Mouse (Mus musculus) CD4-positive, CD25-positive, alpha-beta regulatory T cell, adult 4 months (primary cell): ENCODE measurements around the gene 4922502D21Rik. TPM values are rescaled to one million over a fixed set of nuclear protein-coding genes. Genes with fewer than 3 reads are reported as not detected.

Source experiments
- ATAC-seq: one replicate; pipeline ENCODE4 v1.8.0; 2017
- polyA plus RNA-seq, 2 experiments: library from polyadenylated mRNA; unstranded; fragments of 100-300 nt; shearing (Covaris generic); gene quantifications; one replicate each; pipeline ENCODE4 v1.2.1; 2017

4922502D21Rik gene
- polyA plus RNA-seq, 2 experiments from 2014 or later, result not detected

DNA sequence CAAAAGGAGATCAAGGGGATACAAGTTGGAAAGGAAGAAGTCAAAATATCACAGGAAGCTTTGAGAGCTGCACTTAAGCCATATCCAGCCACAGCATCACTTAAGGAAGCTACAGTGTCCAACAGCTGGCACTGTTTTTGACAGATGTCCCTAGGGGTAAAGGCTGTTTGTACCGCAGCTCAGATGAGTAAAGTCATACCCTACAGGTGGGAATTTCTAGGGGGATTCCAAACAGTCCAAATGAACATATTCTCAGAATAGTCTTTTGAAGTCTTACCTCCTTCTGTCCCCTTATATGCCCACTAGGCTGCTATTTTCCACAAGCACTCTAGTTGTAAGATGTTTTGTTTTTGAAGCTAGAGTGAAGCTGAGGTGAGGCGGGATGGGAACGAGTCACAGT is 19.1 kb downstream of the 4922502D21Rik start:
- peak; percentile 17 for ATAC-seq

DNA sequence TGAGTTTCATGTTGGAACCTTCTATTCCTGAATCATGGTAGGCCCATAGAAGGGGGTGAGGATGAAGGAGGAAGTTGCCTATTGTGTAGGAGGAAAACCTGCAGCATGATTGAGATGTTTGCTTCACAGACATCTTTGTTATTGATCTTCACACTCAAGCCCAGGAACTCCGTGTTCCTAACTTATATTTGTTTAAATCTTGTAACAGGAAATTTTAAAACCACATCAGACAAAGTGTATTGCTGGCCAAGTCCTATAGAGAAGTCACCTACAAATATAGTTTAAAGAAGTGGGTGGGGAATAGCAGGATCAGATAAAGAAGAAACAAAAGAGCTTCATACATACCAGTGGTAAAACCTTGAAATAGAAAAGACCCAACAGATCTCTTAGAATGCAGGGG is 27.4 kb downstream of the 4922502D21Rik start:
- peak; percentile 68 for ATAC-seq

DNA sequence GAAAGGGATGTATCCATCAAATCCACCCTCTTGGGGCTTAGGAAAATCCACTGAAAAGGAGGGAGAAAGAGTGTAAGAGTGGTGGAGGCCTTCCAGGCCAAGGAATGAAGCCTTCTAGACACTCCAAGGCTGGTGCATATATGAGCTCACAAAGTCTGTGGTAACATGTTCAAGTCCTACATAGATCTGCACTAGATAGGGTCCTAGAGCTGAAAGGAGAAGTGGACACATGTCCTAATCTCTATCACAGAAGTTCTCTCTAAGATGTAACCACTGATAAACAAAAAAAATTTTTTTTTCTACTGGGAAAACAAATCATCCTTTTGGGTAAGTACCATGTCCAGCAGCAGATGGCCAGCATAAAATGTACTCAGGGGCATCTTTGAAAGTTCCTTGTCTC is 42.9 kb downstream of the 4922502D21Rik start:
- ATAC-seq, result no peak

DNA sequence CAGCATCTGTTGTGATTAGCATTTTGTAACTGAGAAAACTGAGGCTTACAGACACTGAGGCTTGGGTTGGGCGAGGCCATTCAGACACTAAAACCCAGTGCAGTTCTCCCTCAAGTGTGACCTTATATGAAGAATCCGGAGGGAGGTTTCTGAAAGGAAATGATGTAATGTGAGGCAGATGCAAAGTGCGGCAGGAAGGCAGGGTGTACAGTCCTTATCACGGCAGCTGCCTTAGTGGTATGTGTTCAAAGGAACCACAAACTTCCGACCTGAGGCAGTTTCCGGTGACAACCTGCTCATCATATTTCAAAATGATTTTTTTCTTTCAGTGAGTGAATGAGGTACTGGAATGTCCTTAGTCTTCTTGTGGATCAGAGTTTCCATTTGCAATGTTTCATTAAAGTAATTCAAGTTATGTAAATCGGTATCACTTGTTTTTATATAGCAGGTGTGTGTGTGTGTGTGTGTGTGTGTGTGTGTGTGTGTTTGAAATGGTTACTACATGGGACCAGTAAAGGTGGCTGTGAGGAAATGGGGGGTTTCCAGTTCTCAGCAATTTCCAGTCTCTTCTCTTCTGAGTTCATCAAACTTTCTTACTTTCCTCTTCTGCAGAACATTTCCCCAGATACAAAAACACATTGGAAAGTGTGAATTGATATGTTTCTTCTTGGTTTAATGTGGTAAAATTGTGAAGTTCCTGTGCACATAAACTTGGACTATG is 47.1 kb downstream of the 4922502D21Rik start:
- ATAC-seq, result peak; percentile 94

DNA sequence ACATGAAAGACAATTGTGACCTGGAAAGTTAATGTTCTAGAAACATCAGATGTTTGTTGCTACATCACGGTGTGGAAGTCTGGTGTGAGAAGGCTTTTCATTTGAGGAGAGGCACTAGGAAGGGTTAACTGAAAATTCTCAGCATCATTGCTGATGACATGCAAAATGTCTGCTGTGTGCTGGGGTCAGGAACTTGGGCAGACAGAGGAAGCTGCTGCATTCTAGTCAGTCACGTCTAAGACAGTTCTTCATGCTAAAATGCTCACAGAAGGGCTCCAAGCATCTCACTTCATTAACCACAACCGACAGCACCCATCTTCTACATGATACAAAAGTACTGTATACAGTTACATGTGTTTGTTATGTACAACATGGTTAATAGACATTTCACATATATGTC is 48.3 kb downstream of the 4922502D21Rik start:
- peak; percentile 6 for ATAC-seq

- ATAC-seq, result no peak
Measured at GRCm38 (mm10) chr6:129276483-129276882, 55.1 kb downstream of the 4922502D21Rik start.

DNA sequence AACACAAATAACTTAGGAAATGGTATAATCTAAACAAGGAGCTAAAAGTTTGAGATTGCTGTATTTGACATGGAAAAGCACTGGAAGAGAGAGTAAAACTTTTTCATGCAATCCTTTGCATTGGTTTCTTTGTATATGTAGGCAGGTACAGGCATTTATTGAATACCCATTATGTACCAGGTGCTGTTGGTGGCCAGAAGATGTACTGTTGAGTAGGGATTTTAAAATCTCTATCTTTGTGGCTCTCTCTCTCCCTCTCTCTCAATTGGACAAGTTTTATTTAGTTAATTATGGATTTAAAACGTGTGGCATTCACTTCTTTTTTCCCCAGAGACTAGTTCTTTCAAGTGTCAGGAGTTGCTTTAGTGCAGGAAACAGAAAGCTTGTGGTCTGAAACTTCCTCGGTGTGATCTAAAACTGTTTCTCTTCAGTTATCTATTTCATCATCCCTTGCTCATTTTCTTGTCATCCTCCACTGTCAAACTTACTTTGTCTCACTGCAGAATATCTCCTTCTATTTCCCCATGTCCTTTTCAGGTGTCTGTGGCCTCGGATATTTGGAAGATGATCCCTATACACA is 55.9 kb downstream of the 4922502D21Rik start:
- ATAC-seq, result peak; percentile 39

DNA sequence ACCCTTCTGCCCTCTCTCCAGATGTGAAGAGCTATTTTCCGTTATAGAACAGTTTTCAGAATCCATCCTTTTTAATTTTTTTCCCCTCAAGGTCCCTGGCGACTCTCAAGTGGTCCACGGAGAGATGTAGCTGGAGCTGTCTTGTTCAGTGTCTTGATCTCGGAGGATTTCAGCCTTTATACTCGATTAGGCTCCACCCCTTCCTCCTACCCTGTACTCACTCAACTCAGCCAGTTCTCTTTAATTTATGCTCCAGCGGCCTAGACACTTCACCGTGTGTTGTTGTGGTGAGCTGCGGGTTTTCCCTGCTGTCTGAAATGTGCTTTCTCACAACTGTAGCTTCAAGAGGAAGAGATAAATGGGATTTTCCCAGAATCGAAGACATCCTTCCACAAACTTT is 56.4 kb downstream of the 4922502D21Rik start, which contains the start of gene Cd69:
Gene Cd69 (minus strand): TSS at position 217 of the 400 bp plus-strand sequence.
- ATAC-seq, result peak; percentile 81

DNA sequence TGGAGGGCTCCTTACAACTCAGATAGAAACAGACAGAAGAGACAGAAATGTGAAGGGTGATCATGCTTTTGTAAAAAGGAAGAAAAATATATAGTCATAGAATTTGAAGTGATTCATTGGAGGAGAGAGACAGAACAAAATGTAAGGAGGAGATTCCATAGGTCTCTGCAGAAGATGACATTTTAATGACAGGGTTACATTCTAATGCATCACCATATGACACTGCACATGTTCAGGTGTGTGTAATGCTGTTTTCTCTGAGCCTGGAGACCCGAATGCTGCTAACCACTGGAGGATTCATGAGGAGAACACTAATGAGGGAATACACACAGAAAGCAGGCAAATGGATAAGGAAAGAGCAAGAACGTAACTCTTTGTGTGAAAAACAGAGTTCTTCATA is 57.1 kb downstream of the 4922502D21Rik start:
- ATAC-seq, result no peak

DNA sequence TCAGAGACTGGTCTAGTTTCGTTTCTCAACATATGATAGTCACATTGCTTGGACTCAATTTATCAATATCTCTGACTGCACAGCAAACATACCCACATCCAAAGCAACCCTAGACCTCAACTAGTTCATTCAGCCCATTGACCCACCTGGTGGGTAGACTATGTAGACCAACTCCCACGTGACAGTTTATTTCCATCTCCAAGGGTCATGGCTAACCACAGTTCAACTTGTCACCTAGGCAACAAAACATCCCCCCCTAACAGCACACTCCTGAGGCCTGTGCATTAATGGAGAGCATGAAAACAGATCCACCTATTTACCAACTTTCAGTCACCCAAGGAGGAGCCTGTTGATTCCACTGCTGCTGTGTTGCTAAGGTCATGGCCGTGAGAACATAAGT is 57.9 kb downstream of the 4922502D21Rik start:
- peak; percentile 69 for ATAC-seq

Other genes with a start within 250 kb of the 4922502D21Rik start
- gene Clec2e, start 230.9 kb downstream of the 4922502D21Rik start, polyA plus RNA-seq, result not detected
- 10 to 100 TPM in 1 of 2 experiments, 1 to 10 TPM in 1; 7.8 to 11.7 TPM for gene Clec2d, start 151.2 kb downstream of the 4922502D21Rik start, polyA plus RNA-seq
- 100 to 1,000 TPM; 220 to 231 TPM for gene Cd69, start 56.4 kb downstream of the 4922502D21Rik start, polyA plus RNA-seq
- gene Clec12a, start 10.9 kb upstream of the 4922502D21Rik start, polyA plus RNA-seq, result 1 to 10 TPM; 1.3 to 1.4 TPM
- gene Clec12b, start 54.1 kb upstream of the 4922502D21Rik start, polyA plus RNA-seq, result not detected
- under 1 TPM in 1 of 2 experiments, not detected in 1; 0.56 TPM for gene Clec1b, start 65.5 kb upstream of the 4922502D21Rik start, polyA plus RNA-seq
- not detected for gene Clec9a, start 77.1 kb upstream of the 4922502D21Rik start, polyA plus RNA-seq
- gene Clec1a, start 120.2 kb upstream of the 4922502D21Rik start, polyA plus RNA-seq, result not detected
- under 1 TPM in 1 of 2 experiments, not detected in 1; 0.16 TPM for gene Olr1, start 175.4 kb upstream of the 4922502D21Rik start, polyA plus RNA-seq
- gene Tmem52b, start 180.8 kb upstream of the 4922502D21Rik start, polyA plus RNA-seq, result not detected
- gene Gabarapl1, start 201.4 kb upstream of the 4922502D21Rik start, polyA plus RNA-seq, result 10 to 100 TPM in 1 of 2 experiments, 1 to 10 TPM in 1; 6.9 to 13.7 TPM
- under 1 TPM in 1 of 2 experiments, not detected in 1; 0.35 TPM for gene Klre1, start 246.1 kb upstream of the 4922502D21Rik start, polyA plus RNA-seq